Mouse (Mus musculus): ENCODE measurements around the gene Ttpal. TPM values are rescaled to one million over a fixed set of nuclear protein-coding genes. Genes with fewer than 3 reads are reported as not detected.
"Not testable (repeated sequence)": the region's sequence is repeated elsewhere in the genome, so short reads cannot be mapped to it uniquely, and the experiment has no call there.

The Ttpal gene
- polyA plus RNA-seq, 1 experiment: 57.9 TPM

DNA sequence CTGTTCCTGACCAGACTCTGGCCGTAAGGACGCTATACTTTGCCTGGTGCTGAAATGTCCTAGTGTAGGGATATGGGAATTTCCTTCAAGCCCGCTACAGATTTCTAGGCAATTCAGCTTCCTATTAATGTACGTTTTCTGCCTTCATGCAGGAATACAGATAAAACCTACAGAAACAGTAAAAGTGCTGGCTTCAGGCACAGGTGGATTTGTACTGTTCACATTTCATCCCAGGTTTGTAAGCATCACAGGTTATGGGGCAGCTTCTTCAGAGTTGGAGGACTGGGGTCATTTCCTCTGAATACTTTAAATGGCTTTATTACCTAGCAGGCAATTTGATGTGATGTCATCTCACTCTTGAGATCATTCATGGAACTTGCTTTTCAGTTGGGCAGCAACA, 15.8 kb downstream of the Ttpal start:
- TF ChIP-seq CTCF (IDR thresholded peaks at IDR 0.05; ENCODE audit: extremely low read depth, insufficient read depth, insufficient read length, insufficient replicate concordance): no peak
- TF ChIP-seq POLR2A (IDR thresholded peaks at IDR 0.05; ENCODE audit: low read depth, low read length): no peak
- Histone ChIP-seq H3K4me1 (ENCODE audit: control insufficient read depth, insufficient read depth, insufficient read length) (no peaks in the 10 kb centered on the region), H3K27me3 (ENCODE audit: control insufficient read depth, insufficient read depth, low read length) (no peaks in the 10 kb centered on the region), H3K36me3 (ENCODE audit: control insufficient read depth, insufficient read depth, low read length) (peaks cover 82% of the 10 kb centered on the region), H3K27ac (ENCODE audit: insufficient read depth, low read length) (no peak overlapping the region), H3K4me3 (ENCODE audit: extremely low read depth, insufficient read depth, insufficient read length) (no peak overlapping the region)
- WGBS: 94% methylated on average over 4 of the region's 4 CpGs
- DNase-seq (ENCODE audit: low read depth in 1 of 2, low spot score in 2 of 2): no peak

GRCm38 (mm10) chr2:163620451-163620850, 18.3 kb downstream of the Ttpal start:
- TF ChIP-seq CTCF (IDR thresholded peaks at IDR 0.05; ENCODE audit: extremely low read depth, insufficient read depth, insufficient read length, insufficient replicate concordance) (no peak), POLR2A (IDR thresholded peaks at IDR 0.05; ENCODE audit: low read depth, low read length) (no peak)
- Histone ChIP-seq H3K27me3 (ENCODE audit: control insufficient read depth, insufficient read depth, low read length) (no peaks in the 10 kb centered on the region), H3K27ac (ENCODE audit: insufficient read depth, low read length) (no peak overlapping the region), H3K4me3 (ENCODE audit: extremely low read depth, insufficient read depth, insufficient read length) (no peak overlapping the region), H3K36me3 (ENCODE audit: control insufficient read depth, insufficient read depth, low read length) (peaks cover 77% of the 10 kb centered on the region), H3K4me1 (ENCODE audit: control insufficient read depth, insufficient read depth, insufficient read length) (no peaks in the 10 kb centered on the region)
- 90% methylated on average over 8 of the region's 8 CpGs for WGBS
- DNase-seq (ENCODE audit: low read depth in 1 of 2, low spot score in 2 of 2): no peak

DNA sequence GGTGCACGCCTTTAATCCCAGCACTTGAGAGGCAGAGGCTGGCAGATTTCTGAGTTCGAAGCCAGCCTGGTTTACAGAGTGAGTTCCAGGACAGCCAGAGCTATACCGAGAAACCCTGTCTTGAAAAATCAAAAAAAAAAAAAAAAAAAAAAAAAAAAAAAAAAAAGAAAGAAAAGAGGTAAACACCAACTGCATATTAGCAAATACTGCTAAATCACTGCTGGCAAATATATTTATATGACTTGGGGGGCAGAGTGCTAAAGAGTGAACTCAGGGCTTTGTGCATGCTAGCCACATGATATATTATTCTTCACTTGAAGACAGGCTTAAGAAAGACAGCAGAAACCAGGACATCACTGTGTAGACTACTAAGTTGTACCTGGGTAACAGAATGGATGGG, 19.3 kb downstream of the Ttpal start:
- H3K36me3 ChIP-seq (ENCODE audit: control insufficient read depth, insufficient read depth, low read length): peaks cover 77% of the 10 kb centered on the region
- not testable (repeated sequence) for DNase-seq (ENCODE audit: low read depth in 1 of 2, low spot score in 2 of 2); H3K4me1 ChIP-seq (ENCODE audit: control insufficient read depth, insufficient read depth, insufficient read length); H3K4me3 ChIP-seq (ENCODE audit: extremely low read depth, insufficient read depth, insufficient read length); H3K27ac ChIP-seq (ENCODE audit: insufficient read depth, low read length); H3K27me3 ChIP-seq (ENCODE audit: control insufficient read depth, insufficient read depth, low read length)
- 95% methylated on average over 3 of the region's 3 CpGs for WGBS

DNA sequence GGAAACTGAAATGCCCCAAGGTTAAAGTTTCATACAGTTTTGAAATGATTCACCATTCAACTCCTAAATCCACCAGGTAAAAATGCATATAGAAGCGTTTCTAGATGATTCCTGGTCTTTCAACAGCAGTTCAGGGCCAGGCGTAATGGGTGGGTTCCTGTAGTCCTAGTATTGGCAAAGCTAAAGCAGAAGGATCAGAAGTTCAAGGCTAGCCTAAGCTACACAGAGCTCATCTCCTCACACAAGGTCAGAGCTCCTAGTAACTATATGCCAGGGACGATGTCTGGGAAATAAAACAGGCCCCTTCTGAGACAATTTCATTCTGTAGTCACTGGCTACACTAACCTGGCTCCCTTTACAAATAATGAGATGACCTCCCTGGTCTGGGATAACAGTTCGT, 29.1 kb downstream of the Ttpal start:
- H3K36me3 ChIP-seq (ENCODE audit: control insufficient read depth, insufficient read depth, low read length): peaks cover 68% of the 10 kb centered on the region
- TF ChIP-seq CTCF (IDR thresholded peaks at IDR 0.05; ENCODE audit: extremely low read depth, insufficient read depth, insufficient read length, insufficient replicate concordance): no peak
- TF ChIP-seq POLR2A (IDR thresholded peaks at IDR 0.05; ENCODE audit: low read depth, low read length): no peak
- H3K4me3 ChIP-seq (ENCODE audit: extremely low read depth, insufficient read depth, insufficient read length): no peak overlapping the region
- H3K27me3 ChIP-seq (ENCODE audit: control insufficient read depth, insufficient read depth, low read length): no peaks in the 10 kb centered on the region
- DNase-seq (ENCODE audit: low read depth in 1 of 2, low spot score in 2 of 2): no peak
- 94% methylated on average over 4 of the region's 4 CpGs for WGBS
- H3K27ac ChIP-seq (ENCODE audit: insufficient read depth, low read length): no peak overlapping the region
- H3K4me1 ChIP-seq (ENCODE audit: control insufficient read depth, insufficient read depth, insufficient read length): no peaks in the 10 kb centered on the region

- Histone ChIP-seq H3K4me3 (ENCODE audit: extremely low read depth, insufficient read depth, insufficient read length) (no peak overlapping the region), H3K36me3 (ENCODE audit: control insufficient read depth, insufficient read depth, low read length) (peaks cover 66% of the 10 kb centered on the region), H3K4me1 (ENCODE audit: control insufficient read depth, insufficient read depth, insufficient read length) (no peaks in the 10 kb centered on the region), H3K27ac (ENCODE audit: insufficient read depth, low read length) (no peak overlapping the region; the same call in 1 of the 2 replicates), H3K27me3 (ENCODE audit: control insufficient read depth, insufficient read depth, low read length) (no peaks in the 10 kb centered on the region)
- 98% methylated on average over 2 of the region's 2 CpGs for WGBS
- TF ChIP-seq CTCF (IDR thresholded peaks at IDR 0.05; ENCODE audit: extremely low read depth, insufficient read depth, insufficient read length, insufficient replicate concordance) (no peak), POLR2A (IDR thresholded peaks at IDR 0.05; ENCODE audit: low read depth, low read length) (no peak)
- no peak for DNase-seq (ENCODE audit: low read depth in 1 of 2, low spot score in 2 of 2)
Observed at GRCm38 (mm10) chr2:163631715-163632114, 29.6 kb downstream of the Ttpal start.

- peaks cover 66% of the 10 kb centered on the region for H3K36me3 ChIP-seq (ENCODE audit: control insufficient read depth, insufficient read depth, low read length)
- 84% methylated on average over 2 of the region's 2 CpGs for WGBS
- no peak for DNase-seq (ENCODE audit: low read depth in 1 of 2, low spot score in 2 of 2)
- no peak for TF ChIP-seq CTCF (IDR thresholded peaks at IDR 0.05; ENCODE audit: extremely low read depth, insufficient read depth, insufficient read length, insufficient replicate concordance)
- TF ChIP-seq POLR2A (IDR thresholded peaks at IDR 0.05; ENCODE audit: low read depth, low read length): no peak
- no peaks in the 10 kb centered on the region for H3K27me3 ChIP-seq (ENCODE audit: control insufficient read depth, insufficient read depth, low read length)
- H3K4me1 ChIP-seq (ENCODE audit: control insufficient read depth, insufficient read depth, insufficient read length): peaks cover 12% of the 10 kb centered on the region
- no peak overlapping the region for H3K4me3 ChIP-seq (ENCODE audit: extremely low read depth, insufficient read depth, insufficient read length)
- no peak overlapping the region for H3K27ac ChIP-seq (ENCODE audit: insufficient read depth, low read length)
Observed at GRCm38 (mm10) chr2:163634211-163634610, 32.1 kb downstream of the Ttpal start.

- Histone ChIP-seq H3K27me3 (ENCODE audit: control insufficient read depth, insufficient read depth, low read length) (no peaks in the 10 kb centered on the region), H3K4me1 (ENCODE audit: control insufficient read depth, insufficient read depth, insufficient read length) (peaks cover 17% of the 10 kb centered on the region), H3K36me3 (ENCODE audit: control insufficient read depth, insufficient read depth, low read length) (peaks cover 56% of the 10 kb centered on the region), H3K27ac (ENCODE audit: insufficient read depth, low read length) (no peak overlapping the region), H3K4me3 (ENCODE audit: extremely low read depth, insufficient read depth, insufficient read length) (no peak overlapping the region)
- no peak for DNase-seq (ENCODE audit: low read depth in 1 of 2, low spot score in 2 of 2)
- 77% methylated on average over 2 of the region's 2 CpGs for WGBS
- TF ChIP-seq CTCF (IDR thresholded peaks at IDR 0.05; ENCODE audit: extremely low read depth, insufficient read depth, insufficient read length, insufficient replicate concordance) (no peak), POLR2A (IDR thresholded peaks at IDR 0.05; ENCODE audit: low read depth, low read length) (no peak)
Observed at GRCm38 (mm10) chr2:163636057-163636456, 33.9 kb downstream of the Ttpal start.

Measured in spleen, adult 2 months (tissue).